11 mouse cellular contexts compared by ENCODE assay signal in genomic region chr13:85310968-85311367, GRCm38 (mm10). TPM values are rescaled to one million over a fixed set of nuclear protein-coding genes. Genes with fewer than 3 reads are reported as not detected.
A peak's percentile ranks its signal among the peaks of the same experiment; 100 is the strongest.
DNase-seq lines count a peak whose midpoint lies in the region; ATAC-seq and TF ChIP-seq lines count a peak whose summit lies in the region.
"Had no signal": no experiment of that assay in that cellular context is flagged by ENCODE, and none has a peak within 500 bp of the region (broad histone marks: within the 10 kb centered on the region; RNA-seq: fewer than 3 reads in every experiment).

No protein-coding gene starts in this region.

- no peak overlapping the region for H3K27ac ChIP-seq in forebrain, embryonic 14.5 days (ENCODE audit: low read depth, low read length)
- H3K27ac ChIP-seq in forebrain, embryonic 12.5 days, result no peak overlapping the region
- no peak overlapping the region for H3K27ac ChIP-seq in midbrain, postnatal 0 days (ENCODE audit: low read depth, low read length)
- H3K27ac ChIP-seq in midbrain, embryonic 15.5 days, result no peak overlapping the region
- H3K27ac ChIP-seq: liver, embryonic 15.5 days had no signal

- no peak overlapping the region for H3K9ac ChIP-seq in forebrain, embryonic 14.5 days (ENCODE audit: low read length)
- no peak overlapping the region for H3K9ac ChIP-seq in forebrain, embryonic 12.5 days
- H3K9ac ChIP-seq in midbrain, postnatal 0 days (replicated peaks; ENCODE audit: low read length, poor library complexity, severe bottlenecking), result no peak overlapping the region
- H3K9ac ChIP-seq in midbrain, embryonic 15.5 days, result no peak overlapping the region
- H3K9ac ChIP-seq: liver, embryonic 15.5 days had no signal

- no peaks in the 10 kb centered on the region for H3K9me3 ChIP-seq in forebrain, embryonic 14.5 days (replicated peaks; ENCODE audit: control insufficient read depth, low read length)
- H3K9me3 ChIP-seq in forebrain, embryonic 12.5 days, result no peaks in the 10 kb centered on the region
- no peaks in the 10 kb centered on the region for H3K9me3 ChIP-seq in midbrain, postnatal 0 days (ENCODE audit: low read length)
- no peaks in the 10 kb centered on the region for H3K9me3 ChIP-seq in midbrain, embryonic 15.5 days
- H3K9me3 ChIP-seq: liver, embryonic 15.5 days had no signal

- 32% methylated on average over 5 of the region's 5 CpGs for WGBS in forebrain, embryonic 14.5 days
- WGBS in forebrain, embryonic 12.5 days, result 57% methylated on average over 5 of the region's 5 CpGs
- 55% methylated on average over 5 of the region's 5 CpGs for WGBS in midbrain, postnatal 0 days
- 59% methylated on average over 5 of the region's 5 CpGs for WGBS in midbrain, embryonic 15.5 days

- TF ChIP-seq CTCF in midbrain, postnatal 0 days (IDR thresholded peaks at IDR 0.05), result no peak

- no peak overlapping the region for H3K4me2 ChIP-seq in forebrain, embryonic 14.5 days (ENCODE audit: low read length)
- H3K4me2 ChIP-seq in forebrain, embryonic 12.5 days, result no peak overlapping the region
- no peak overlapping the region for H3K4me2 ChIP-seq in midbrain, postnatal 0 days (ENCODE audit: low read depth, low read length, poor library complexity, severe bottlenecking)
- H3K4me2 ChIP-seq in midbrain, embryonic 15.5 days, result no peak overlapping the region
- H3K4me2 ChIP-seq: liver, embryonic 15.5 days had no signal

- peak; percentile 88 for DNase-seq in forebrain, embryonic 14.5 days (ENCODE audit: low spot score)
- DNase-seq in midbrain, postnatal 0 days (ENCODE audit: low spot score), result peak; percentile 79
- DNase-seq in hindlimb bud, embryonic 11.5 days (ENCODE audit: extremely low spot score, low read depth, low spot score), result peak; percentile 26
- DNase-seq in right cerebral cortex, postnatal 4 days, result peak; percentile 10
- DNase-seq in testis, postnatal 14 days (ENCODE audit: low spot score), result no peak
- no peak for DNase-seq in thymus, postnatal 25 days
- DNase-seq: gastrocnemius, postnatal 10 days had no signal

- H3K36me3 ChIP-seq in forebrain, embryonic 14.5 days (ENCODE audit: control insufficient read depth, insufficient read depth, low read length), result no peaks in the 10 kb centered on the region
- H3K36me3 ChIP-seq in forebrain, embryonic 12.5 days (replicated peaks), result no peaks in the 10 kb centered on the region
- H3K36me3 ChIP-seq in midbrain, postnatal 0 days (ENCODE audit: insufficient read depth, low read length), result no peaks in the 10 kb centered on the region
- no peaks in the 10 kb centered on the region for H3K36me3 ChIP-seq in midbrain, embryonic 15.5 days (replicated peaks)
- H3K36me3 ChIP-seq: liver, embryonic 15.5 days had no signal

- no peaks in the 10 kb centered on the region for H3K27me3 ChIP-seq in forebrain, embryonic 14.5 days (replicated peaks; ENCODE audit: control insufficient read depth, insufficient read depth, low read length)
- H3K27me3 ChIP-seq in forebrain, embryonic 12.5 days, result no peaks in the 10 kb centered on the region
- no peaks in the 10 kb centered on the region for H3K27me3 ChIP-seq in midbrain, postnatal 0 days (ENCODE audit: insufficient read depth, low read length)
- no peaks in the 10 kb centered on the region for H3K27me3 ChIP-seq in midbrain, embryonic 15.5 days (replicated peaks)
- H3K27me3 ChIP-seq: liver, embryonic 15.5 days had no signal

- H3K4me3 ChIP-seq in forebrain, embryonic 14.5 days (ENCODE audit: low read depth, low read length), result no peak overlapping the region
- H3K4me3 ChIP-seq in forebrain, embryonic 12.5 days (replicated peaks), result no peak overlapping the region
- H3K4me3 ChIP-seq in midbrain, postnatal 0 days (ENCODE audit: low read depth, low read length), result no peak overlapping the region
- H3K4me3 ChIP-seq in midbrain, embryonic 15.5 days, result no peak overlapping the region
- H3K4me3 ChIP-seq: liver, embryonic 15.5 days had no signal

- ATAC-seq in forebrain, embryonic 14.5 days, result peak; percentile 95
- ATAC-seq in forebrain, embryonic 12.5 days (ENCODE audit: low FRiP score), result no peak
- ATAC-seq in midbrain, postnatal 0 days (ENCODE audit: low FRiP score), result no peak
- no peak for ATAC-seq in midbrain, embryonic 15.5 days (replicated peaks)
- ATAC-seq: intestine, postnatal 0 days had no signal

- H3K4me1 ChIP-seq in forebrain, embryonic 14.5 days (ENCODE audit: control insufficient read depth, insufficient read depth, low read length), result no peaks in the 10 kb centered on the region
- H3K4me1 ChIP-seq in forebrain, embryonic 12.5 days, result no peaks in the 10 kb centered on the region
- no peaks in the 10 kb centered on the region for H3K4me1 ChIP-seq in midbrain, postnatal 0 days (ENCODE audit: insufficient read depth, low read length)
- H3K4me1 ChIP-seq in midbrain, embryonic 15.5 days, result no peaks in the 10 kb centered on the region
- H3K4me1 ChIP-seq: liver, embryonic 15.5 days had no signal

RNA-seq across cellular contexts. Expression of gene Rasa1, which starts 22.0 kb away (rescaled TPM):
- polyA plus RNA-seq in forebrain, embryonic 14.5 days (2014; fragmentation: Nextera tagmentation; extraction: Ambion mirVana), result 77.2 and 77.4 TPM in 2 replicates
- polyA plus RNA-seq in forebrain, embryonic 12.5 days (2016; fragmentation: Nextera tagmentation; extraction: Ambion mirVana), result 71.7 and 72.3 TPM in 2 replicates
- total RNA-seq in midbrain, postnatal 0 days (2014; rRNA removed), result 74.0 and 86.3 TPM in 2 replicates
- polyA plus RNA-seq in midbrain, postnatal 0 days (2015; fragmentation: Nextera tagmentation; extraction: Ambion mirVana), result 43.6 and 49.1 TPM in 2 replicates
- 60.1 and 67.0 TPM in 2 replicates for polyA plus RNA-seq in midbrain, embryonic 15.5 days (2015; fragmentation: Nextera tagmentation; extraction: Ambion mirVana)

Comparison
In these comparisons a context has a peak if more than half of its experiments do, and no peak if none do; other contexts are left out.
1. DNase-seq: peak in forebrain, embryonic 14.5 days (single experiment), midbrain, postnatal 0 days (single experiment), hindlimb bud, embryonic 11.5 days (single experiment) and right cerebral cortex, postnatal 4 days (single experiment); none in testis, postnatal 14 days (single experiment) and thymus, postnatal 25 days (single experiment).